Mouse (Mus musculus) embryo, embryonic 9.5 days (tissue): ENCODE data around the gene Gfra1.

ENCODE experiments used
- DNase-seq: peaks from one replicate; pipeline ENCODE4 v3.0.0-alpha.2; 2017; ENCODE audit errors: extremely low spot score

Gene Gfra1

DNA sequence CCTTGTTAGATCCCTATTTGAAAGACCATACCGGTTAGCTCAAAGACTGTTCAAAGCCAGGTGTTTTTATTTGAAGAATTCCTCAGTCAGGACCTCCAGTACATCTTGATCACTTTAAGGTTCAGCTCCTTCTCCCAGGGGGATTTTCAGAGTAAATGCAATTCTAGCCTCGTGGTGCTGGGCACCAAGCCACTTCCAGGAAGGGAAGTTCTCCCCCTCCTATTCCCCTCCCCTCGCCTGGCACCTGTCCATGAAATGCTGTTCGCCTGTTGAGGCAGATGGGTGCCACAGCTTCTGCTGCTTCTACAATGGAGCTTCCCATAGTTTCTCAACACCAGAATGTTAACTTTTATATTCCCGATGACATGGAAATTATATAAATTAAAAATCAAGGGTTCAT, 139.2 kb downstream of the Gfra1 start:
- no peak for DNase-seq

DNA sequence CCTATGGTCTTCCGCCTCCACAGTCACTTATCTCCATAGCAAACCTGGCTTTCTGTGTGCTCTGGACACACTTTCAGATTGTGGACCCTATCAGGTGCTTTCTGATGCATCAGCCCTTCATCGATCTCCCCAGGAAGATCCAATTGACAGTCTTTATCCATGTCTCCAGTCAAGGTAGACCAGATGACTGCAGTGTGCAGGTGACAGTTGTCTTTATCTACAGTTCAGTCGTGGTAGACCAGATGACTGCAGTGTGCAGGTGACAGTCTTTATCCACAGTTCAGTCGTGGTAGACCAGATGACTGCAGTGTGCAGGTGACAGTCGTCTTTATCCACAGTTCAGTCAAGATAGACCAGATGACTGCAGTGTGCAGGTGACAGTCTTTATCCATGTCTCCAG, 140.0 kb downstream of the Gfra1 start:
- DNase-seq, result no peak

DNA sequence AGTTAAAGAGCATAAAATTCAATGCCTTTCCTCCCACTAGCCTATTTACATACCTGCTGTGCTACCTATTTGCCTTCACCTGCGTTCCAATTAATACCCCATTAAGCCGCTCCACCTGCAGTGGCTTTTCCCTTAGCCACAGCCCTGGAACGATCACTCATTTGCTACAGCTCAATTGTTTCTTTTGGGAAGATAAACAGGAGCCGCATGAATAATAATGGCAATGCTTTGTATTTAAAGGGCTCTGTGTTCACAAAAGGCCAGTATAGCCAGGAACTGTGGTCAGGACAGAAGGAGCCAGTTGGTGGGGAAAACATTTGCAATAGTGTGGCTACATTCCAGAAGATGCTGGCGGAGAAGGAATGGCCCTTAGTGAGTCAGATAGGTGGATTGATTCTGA, 141.1 kb downstream of the Gfra1 start:
- no peak for DNase-seq

DNA sequence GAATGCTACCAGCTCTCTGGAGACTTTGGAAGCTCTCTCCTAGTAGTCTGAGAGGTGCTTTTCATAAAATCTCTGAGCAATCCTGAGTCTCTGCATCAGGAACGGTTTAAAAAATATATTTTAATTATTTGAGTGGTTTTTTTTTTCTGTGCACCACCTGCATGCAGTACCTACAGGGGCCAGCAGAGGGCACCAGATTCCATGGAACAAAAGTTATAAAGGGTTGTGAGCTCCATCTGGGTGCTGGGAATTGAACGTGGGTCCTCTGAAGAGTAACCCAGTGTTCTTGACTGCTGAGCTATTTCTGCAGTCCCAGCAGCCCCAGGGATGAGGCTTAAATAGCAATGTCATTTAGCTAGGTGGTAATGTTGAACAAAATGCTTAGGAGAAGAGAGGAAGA, 141.9 kb downstream of the Gfra1 start:
- no peak for DNase-seq

DNA sequence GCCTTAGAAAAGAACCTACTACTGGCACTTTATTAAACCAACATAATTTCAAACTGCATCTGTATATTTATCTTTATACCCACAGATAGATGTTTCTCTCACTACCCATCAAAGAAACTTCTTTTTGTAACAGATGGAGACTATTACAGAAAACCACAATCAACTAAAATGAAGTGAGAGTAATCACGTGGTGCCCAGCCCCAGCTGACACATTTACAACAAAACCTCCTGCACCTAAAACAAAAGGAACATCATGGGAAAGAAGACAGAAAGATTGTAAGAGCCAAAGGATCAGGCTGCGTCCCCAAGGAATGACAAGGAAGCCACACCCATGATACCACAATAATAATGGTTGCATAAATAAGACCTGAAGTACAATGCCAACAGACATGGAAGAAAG, 143.2 kb downstream of the Gfra1 start:
- DNase-seq, result no peak

DNA sequence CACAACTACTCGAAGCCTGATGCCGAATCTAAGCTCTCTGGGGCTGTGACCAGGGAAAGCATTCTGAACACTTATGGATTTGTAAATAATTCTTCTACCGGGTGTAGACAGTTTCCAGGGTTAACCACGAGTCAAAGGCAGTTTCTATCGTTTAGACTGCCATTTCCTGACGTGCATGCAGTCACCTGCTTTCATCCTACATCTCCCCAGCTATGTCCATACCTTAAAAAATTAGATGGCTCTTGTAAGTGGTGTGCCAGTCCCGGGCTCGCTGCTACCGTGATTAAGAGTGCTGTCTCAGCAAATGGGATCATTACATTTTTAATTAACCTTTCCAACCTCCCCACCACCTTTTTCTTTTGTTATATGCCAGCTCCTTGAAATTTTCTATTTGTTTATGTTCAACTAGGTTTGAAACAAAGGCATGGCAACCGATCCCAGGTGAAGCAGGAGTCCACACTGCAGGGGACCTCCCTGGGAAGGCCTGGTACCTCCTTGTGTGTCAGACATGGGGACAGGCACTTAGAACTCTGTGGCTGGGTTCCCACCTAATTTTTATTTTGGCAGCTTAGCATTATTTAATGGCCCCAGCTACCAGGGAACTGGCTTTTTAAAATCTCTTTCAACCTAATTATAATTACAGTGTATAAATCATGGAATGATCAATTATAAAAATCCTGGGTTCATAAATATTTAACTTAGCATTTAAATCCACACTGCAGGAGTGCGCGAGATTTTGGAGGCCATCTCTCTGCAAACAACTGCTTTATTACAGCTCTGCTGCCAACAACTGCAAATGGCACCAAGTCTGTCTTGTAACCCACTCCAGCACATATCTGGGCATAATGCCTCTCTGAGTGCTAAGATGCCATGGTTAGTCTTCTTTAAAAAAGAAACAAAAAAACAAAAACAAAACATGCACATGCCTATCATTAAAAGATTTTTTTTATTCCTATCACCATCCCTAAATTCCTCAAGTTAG, 145.1 kb downstream of the Gfra1 start:
- no peak for DNase-seq

DNA sequence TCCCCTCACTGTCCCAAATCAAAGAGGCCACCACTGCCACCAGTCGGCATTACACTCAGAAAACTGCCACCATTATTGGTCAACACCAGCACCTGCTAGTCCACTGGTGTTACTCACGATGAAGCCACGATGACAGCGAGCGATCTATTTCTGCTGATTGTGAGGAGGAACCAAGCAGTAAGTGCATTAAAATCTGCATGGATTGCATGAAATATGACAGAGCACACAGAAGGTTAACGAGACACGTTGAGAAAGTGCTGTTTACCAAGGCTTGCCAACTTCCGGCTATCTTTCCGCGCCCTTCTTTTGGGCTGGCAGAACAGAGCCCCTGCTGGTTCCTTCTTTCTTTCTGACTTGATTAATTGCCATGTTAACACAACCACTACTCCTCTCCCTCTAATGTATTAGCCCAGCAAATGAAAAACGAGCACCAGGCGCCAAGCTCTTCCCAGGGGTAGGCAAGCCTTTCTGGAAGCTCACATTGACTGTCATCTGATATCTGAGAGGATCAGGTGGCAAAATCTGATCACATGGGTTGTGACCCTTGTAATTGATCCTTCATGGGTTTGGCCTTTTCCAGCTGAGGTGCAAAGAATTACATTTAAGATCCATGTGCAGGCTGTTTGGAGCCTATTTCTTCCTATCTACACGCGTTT, 146.0 kb downstream of the Gfra1 start:
- peak; percentile 16 for DNase-seq

DNA sequence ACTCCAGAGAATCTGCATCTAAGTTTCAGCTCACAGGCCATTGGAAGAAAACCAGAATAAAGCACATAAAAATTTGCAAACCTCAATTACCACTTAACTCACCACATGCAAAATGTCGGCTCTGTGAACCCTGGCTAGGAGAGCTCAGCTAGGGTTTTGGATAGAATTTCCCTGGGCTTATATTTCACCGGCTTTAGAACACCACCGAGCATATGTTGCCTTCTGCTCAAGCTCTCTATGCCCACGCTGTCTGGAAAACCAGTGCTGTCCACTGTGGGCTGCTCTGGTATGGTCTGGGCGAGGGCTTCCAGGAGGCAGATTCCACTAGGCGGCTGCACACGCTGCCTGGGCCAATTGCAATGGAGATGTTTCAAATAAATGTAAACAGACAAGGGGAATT, 154.6 kb downstream of the Gfra1 start:
- no peak for DNase-seq

DNA sequence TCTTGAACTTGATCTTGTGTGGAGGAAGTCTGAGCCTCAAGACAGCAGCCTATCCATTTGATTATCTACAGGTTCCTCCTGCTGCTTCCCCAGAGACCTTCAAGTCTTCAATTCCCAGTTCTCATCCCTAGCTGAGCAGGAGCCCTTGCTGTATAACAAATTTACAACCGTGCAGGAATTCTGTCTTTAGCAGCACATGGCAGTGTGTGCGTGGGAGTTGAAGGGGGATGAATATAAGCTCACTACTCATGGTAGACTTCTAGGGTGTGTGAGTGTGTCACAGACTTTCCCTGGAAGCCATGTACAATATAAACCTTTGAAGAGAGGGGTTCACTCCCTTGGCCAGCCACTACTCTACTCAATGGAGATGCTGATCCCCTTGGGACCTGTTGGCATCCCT, 157.8 kb downstream of the Gfra1 start:
- DNase-seq, result no peak

DNA sequence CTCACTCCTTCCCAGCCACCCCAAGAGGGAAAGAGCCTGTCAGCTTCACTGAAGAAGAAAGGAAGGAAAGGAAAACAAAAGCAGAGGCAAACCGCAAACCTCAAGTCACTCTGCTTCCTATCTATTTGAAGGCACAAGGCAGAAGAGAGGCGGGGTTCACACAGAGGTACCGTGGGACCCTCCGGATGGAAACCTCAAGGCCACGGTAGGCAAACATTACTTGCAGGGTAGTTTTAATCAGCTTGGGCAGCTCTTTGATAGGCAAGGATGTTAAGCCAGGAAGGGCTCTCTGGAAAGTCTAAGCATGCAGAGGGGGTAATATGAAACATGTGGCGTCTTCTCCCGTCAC, 158.9 kb downstream of the Gfra1 start:
- DNase-seq, result no peak

DNA sequence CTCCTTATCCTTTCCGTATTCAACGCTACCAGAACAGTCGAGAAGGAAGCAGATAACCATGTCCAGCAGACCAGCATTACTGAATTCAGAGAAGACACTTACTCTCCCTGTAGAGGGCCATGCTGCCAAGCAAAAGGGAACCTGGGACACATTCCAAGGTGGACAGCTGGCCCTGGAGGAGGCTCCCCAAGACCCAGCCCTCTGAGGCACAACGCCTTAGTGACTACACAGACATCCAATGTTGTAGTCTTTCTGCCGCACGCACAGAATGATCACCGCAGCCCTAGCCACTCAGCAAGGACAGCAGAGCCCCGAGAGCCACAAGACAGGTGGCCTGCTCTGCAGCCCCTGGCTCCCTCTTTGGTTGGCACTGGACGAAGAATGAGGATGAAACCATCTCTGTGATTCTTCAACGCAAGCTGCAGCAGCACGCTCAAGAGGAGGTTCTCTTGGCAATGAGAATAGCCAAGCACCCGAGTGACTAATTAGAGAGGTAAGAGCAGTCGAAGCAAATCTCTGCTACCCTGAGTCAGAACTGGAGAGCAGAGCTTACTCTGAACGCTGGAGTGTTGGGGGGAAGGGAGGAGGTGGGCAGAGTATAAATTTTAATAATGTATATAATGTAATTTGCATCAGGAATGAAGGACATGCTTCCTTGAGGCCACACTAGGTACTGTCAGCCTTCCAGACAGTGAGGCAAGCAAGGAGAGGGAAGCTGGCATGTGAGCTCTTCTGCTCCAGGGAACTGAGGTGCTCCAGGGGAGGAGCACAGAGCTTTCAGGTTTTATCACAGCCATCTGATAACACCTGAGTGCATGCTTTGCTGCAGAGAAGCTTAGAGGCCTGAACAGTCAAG, 159.5 kb downstream of the Gfra1 start:
- DNase-seq, result no peak

DNA sequence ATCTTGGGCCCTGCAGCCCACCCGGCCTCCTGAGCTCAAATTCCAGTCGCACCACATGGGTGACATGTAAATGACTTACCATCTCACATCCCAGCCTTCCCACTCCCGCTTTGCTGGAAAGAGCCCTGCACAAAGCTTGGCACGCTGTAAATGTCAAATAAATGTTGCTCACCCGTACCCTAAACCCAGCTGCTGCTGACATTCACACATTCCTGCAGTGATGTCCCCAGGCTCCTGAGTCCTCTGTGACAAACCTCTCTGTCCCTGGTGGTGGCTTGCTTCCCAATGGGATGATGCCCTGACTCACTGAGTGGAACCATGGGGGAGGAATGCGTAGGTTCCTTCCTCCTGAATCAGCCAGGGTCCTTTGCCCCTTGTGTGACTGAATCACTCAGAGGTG, 167.6 kb downstream of the Gfra1 start:
- no peak for DNase-seq

DNA sequence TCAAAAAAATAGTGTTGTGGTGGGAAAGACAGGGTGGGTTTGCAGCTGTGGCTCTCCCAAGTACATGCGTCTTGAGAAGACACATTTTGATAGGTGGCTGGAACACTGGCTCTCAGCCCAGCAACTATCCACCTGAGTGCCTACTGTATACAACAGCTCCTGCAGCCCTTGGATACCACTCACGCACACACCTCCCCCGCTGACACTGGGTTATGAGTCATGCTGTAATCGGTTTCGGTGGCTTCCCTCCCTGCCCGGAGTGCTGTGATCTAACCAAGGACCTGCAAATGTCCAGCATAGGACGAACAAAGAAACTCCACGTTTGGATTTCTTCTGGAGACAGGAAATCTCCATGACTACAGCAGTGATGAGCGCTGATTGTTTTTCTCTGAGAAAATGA, 180.4 kb downstream of the Gfra1 start:
- no peak for DNase-seq

DNA sequence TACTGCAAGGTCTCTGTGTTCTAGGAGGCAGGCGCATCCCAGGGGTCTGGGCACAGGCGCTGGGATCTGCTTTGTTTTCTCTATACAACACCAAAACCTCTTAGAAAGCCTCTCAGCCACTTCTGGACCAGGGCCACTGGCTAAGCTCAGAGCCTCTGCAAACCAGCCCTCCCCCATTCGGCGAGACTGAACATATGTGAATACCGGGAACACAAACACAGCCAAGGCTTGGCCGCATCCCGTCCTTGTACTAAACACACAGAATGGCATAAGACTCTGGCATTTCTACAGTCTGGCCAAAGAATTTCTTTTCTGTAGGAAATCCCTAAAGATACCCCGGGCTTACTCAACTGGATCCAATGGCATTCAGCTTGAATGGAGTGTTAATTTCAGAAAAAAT, 183.9 kb downstream of the Gfra1 start:
- no peak for DNase-seq

DNA sequence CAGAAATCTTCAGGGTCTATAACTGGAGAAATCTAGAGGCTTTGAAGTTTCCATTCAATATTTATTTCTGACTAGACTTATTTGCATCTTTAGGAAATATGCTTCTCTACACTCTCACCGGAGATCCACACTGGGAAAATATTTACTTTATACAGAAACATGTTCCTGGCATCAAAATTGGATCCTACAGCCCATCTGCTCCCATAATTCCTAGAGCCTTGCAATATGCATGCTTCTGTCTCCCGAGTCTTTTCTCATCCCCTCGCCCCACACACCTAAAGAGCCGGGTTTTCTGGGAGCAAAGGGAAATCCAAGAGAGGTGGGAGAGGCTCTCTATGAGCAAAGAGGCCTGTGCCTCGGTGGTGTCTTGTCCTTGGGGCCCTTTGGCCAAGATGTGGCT, 184.9 kb downstream of the Gfra1 start:
- DNase-seq, result no peak

DNA sequence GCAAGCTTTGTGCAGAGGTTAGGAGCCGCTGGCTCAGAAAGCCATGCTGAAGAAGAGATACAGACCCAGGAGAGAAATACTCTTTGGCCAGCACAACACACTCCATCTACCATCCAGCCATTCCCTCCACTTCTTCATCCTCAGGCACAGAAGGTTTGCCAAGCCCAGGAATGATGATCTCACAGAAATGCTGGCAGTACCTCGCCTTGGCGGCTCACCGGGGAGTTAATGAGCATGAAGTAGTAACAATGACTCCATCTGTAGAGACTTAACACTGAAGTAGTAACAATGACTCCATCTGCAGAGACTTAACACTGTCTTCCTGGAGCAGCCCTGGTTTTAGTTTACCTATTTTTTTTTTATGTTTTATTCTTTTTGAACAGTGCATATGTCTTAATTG, 187.2 kb downstream of the Gfra1 start:
- DNase-seq, result no peak

DNA sequence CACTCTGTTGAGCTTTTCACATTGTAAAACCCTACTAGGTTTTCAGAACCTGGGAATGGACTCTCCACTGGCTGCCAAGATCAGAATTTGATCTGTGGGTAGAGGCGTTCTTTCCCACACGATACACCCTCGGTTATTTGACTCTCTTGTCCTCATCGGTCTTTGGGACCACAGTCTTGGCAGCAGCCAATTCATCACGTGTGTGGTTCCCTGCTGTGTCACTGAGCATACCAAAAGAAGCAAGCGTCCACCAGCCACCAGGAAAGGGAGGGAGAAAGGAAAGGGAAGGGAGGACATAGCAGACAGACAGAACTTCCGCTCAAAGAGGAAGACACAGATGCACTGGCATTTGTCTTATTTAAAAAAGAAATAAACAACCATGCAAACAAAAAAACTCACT, 189.1 kb downstream of the Gfra1 start:
- no peak for DNase-seq

DNA sequence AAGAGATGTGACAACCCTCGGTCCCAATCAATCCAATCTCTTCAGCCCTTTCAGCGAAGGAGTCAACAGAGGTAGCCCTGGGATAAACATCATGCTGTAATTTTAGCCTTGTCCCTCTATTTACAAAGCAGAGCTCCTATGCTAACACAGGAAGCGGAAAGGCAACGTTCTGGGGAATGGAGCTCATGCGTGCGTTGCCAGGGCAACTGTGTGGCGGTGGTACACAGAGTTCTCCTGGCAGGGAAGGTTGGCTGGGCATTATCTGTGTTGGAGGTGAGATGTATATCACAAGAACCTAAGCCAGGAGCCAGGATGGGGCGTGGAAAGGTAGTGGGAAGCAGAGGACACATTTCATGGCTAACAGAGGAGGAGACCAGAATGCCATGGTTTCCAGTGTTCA, 194.8 kb downstream of the Gfra1 start:
- no peak for DNase-seq

DNA sequence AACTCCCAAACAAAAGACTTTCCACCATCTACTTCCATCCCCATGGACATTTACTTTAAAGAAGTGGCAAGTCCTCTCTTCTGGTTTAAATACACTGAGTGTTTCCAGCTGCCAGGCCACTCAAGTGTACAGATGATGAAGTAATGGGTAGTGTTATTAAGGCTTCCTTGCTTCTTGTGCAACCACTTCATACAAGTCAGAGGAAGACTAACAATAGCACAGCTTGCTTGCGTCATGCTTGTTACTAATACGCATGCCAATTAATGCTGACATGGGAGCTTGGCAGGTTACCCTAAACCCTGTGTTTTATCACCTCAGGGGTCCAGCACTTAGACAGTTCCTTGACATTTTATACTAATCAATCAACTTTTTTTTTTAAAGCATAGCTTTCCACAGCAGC, 196.5 kb downstream of the Gfra1 start:
- no peak for DNase-seq

DNA sequence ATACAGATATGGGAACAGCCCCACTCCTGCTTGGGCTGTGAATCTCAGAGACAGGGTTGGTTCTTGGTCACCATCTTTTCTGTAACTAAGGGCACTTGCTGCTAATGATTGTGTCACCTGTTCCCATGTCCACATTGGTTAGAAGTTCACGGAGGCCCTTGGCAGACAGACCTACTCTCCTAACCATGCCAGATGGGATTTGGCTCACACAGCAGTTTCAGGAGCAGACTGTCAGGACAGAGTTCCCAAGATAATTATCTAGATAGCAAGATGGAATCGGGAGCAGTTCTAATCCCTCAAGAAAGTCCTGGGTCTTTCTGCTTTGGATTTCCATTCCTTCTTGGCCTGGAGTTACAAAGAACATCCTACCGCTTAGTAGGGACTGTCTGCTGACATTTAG, 199.2 kb downstream of the Gfra1 start:
- DNase-seq, result no peak

DNA sequence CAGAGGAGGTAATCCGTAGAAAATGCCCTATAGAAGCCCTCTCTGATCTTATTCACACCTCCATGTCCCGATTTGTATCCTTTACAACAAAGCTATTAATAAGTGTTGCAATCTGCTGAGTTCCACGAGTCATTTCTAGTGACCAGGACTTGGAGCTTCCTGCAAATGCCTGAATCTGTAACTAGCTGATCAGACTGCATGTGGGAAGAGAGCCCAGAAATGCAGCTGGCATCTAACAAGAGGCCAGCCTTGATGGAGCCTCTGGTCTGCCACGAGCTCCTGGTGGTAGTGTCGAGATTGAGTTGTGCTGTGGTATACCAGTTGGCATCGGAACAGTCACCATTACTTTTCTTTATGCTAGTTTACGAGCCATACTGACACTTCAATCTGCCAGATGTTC, 200.3 kb downstream of the Gfra1 start:
- no peak for DNase-seq

DNA sequence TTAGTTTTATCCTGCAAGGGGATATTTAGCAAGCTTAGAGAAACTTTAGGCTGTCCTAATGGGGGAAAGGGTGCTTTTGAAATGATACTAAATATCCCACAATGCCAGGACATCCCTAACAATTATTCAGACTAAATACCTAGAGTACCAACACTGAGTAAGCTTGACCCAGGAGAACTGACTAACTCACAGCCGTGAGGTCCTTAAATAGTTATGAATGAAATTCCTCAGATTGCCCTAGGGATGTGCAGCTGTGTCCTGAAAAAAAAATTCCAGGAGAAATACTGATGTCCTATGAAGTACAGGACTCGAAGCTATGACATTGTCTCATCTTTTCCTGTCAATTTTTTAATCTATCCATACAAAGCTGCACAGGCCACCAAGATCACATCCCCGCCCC, 201.5 kb downstream of the Gfra1 start:
- no peak for DNase-seq

DNA sequence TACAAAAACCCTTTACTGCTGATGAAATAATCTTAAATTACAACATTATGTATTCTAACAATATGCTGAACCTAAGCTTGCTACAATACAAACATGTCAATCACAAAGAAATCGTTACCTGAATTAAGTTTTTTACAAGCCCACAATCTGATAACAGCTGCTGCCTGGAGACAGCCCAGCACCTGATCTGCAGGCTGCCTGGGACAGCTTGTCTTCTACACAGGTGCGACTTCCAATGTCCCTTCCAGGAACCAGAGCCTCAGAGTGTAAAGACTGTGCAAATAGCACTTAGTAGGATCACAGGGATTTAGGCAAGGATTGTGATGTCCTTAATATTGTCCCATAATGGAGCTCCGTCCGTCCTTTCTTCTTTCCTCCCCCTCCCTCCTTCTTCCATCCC, 204.0 kb downstream of the Gfra1 start:
- DNase-seq, result no peak
